Mouse (Mus musculus) adrenal gland, adult 10 weeks (tissue): ENCODE results near the gene Rtl9. TPM values are rescaled to one million over a fixed set of nuclear protein-coding genes. Genes with fewer than 3 reads are reported as not detected.

Source experiments
- polyA plus RNA-seq: library from polyadenylated mRNA; stranded (reverse); fragments of 350-450 nt; fragmentation: Illumina TruSeq; extraction: RNeasy Lipid Tissue Mini Kit (QIAGEN cat#74804); gene quantifications from one replicate; pipeline ENCODE4 v1.2.3, GENCODE M21; 2014; ENCODE audit warnings: low read depth, low replicate concordance

Rtl9 gene
- polyA plus RNA-seq, result not detected

GRCm38 (mm10) chrX:143099044-143099754 lies at the start of gene Rtl9:
TSS of gene Rtl9 (plus strand) at chrX:143099594.

Other genes starting within 250 kb of the Rtl9 start
- 34.1 TPM for gene Ammecr1, start 132.9 kb upstream of the Rtl9 start, polyA plus RNA-seq